Mouse (Mus musculus) lung, postnatal 10 days (tissue): Measurements from ENCODE around the gene Sh2d1b1.

Source experiments
- DNase-seq: peaks from one replicate; pipeline ENCODE4 v3.0.0; 2021

Gene Sh2d1b1

DNA sequence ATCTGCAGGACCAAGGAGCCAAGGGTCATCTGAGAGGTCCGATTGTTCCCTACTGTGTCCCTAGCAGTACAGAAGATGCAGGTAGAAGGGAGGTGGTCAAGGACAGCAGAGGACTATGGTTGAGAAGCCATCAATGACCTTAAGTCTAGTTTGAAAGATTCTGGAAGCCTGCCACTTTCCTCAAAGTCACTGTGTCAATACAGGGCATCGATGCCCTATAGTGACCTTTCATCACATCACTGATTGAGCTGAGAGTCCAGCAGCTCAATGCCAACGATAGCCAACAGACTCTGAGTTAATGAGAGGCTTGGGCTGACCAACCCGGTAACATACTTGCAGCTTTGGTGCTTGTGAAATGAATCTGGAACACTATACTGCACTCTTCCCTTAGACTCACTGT lies 48.2 kb downstream of the Sh2d1b1 start:
- no peak for DNase-seq

DNA sequence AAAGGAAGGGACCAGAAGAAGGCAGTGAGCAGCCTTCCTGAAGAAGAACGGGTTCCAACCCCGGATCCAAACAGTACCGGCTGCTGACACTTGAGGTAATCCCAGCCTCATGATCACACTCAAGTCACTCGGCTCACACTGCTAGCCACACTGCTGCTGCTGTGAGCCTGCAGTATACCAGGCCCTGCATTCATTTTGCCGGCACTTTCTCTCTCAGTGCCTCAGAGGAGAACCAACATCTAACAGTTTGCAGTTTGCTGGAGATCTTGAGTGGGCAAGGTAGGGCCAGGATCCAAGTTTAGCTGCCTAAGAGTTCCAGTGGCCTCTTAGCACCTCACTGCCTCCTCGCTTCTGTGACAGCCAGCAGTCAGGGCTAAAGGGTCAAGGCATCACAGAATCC lies 54.8 kb downstream of the Sh2d1b1 start:
- no peak for DNase-seq

DNA sequence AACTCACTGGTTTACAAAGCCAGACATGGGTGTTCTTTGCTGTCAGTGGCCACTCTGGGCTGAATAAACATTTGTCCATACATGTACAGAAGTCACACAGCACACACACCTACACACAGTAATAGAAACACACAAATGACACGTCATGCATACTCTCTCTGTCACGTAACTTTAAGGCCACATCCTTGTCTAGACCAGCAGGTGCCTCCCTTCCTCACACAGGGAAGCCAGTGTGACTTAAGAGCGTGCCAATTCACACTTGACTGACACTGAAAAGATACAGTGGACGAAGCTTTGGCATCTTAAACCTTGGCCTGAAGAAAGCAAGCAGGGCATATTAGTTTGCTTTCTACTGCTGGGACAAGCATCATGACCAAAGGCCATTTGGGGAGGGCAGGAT lies 55.7 kb downstream of the Sh2d1b1 start:
- DNase-seq, result no peak
